Mouse (Mus musculus) spleen, postnatal 10 days (tissue): ENCODE data around the gene Fance.
"Not testable (repeated sequence)": the region's sequence is repeated elsewhere in the genome, so short reads cannot be mapped to it uniquely, and the experiment has no call there.

Experiments
- DNase-seq, 2 experiments: peaks; one replicate each; pipeline ENCODE4 v3.0.0; 2021 to 2022; ENCODE audit warnings: low spot score in 2 of 2

Gene Fance

GRCm38 (mm10) chr17:28349264-28349880 is 36.1 kb downstream of the Fance start:
- no peak for DNase-seq

GRCm38 (mm10) chr17:28349901-28350465 is 36.7 kb downstream of the Fance start:
- DNase-seq: peak; percentile 45 to 47

- peak; percentile 68 to 83 for DNase-seq
Measured at GRCm38 (mm10) chr17:28350466-28351352, 37.4 kb downstream of the Fance start, which contains the start of gene Tead3. Gene Tead3 (minus strand): TSS chr17:28350817.

GRCm38 (mm10) chr17:28351353-28351890 is 38.1 kb downstream of the Fance start:
- DNase-seq: peak; percentile 33 to 37

- peak; percentile 24 to 51 for DNase-seq
Measured at GRCm38 (mm10) chr17:28352018-28352417, 38.7 kb downstream of the Fance start.

- no peak for DNase-seq
Measured at GRCm38 (mm10) chr17:28355871-28356270, 42.6 kb downstream of the Fance start.

- DNase-seq: not testable (repeated sequence)
Measured at GRCm38 (mm10) chr17:28358576-28359261, 45.4 kb downstream of the Fance start.

- DNase-seq: no peak
Measured at GRCm38 (mm10) chr17:28360531-28361277, 47.4 kb downstream of the Fance start.

GRCm38 (mm10) chr17:28361921-28362652 is 48.8 kb downstream of the Fance start:
- DNase-seq: no peak

- DNase-seq: no peak
Measured at GRCm38 (mm10) chr17:28362653-28363292, 49.5 kb downstream of the Fance start.

GRCm38 (mm10) chr17:28363507-28363906 is 50.2 kb downstream of the Fance start:
- no peak for DNase-seq

GRCm38 (mm10) chr17:28365122-28365521 is 51.8 kb downstream of the Fance start, which contains the start of gene Tulp1:
Gene Tulp1 (minus strand): TSS chr17:28365222.
- no peak for DNase-seq

GRCm38 (mm10) chr17:28368449-28368848 is 55.1 kb downstream of the Fance start:
- peak; percentile 75 to 88 for DNase-seq

- no peak for DNase-seq
Measured at GRCm38 (mm10) chr17:28369056-28369455, 55.7 kb downstream of the Fance start.

GRCm38 (mm10) chr17:28371286-28371685 is 58.0 kb downstream of the Fance start:
- DNase-seq: no peak

GRCm38 (mm10) chr17:28371941-28372340 is 58.6 kb downstream of the Fance start:
- DNase-seq: no peak

GRCm38 (mm10) chr17:28373821-28374220 is 60.5 kb downstream of the Fance start:
- DNase-seq: peak; percentile 55 to 80

- DNase-seq: no peak
Measured at GRCm38 (mm10) chr17:28374494-28374893, 61.2 kb downstream of the Fance start.

- no peak for DNase-seq
Measured at GRCm38 (mm10) chr17:28375592-28376061, 62.3 kb downstream of the Fance start.
